Mouse (Mus musculus): ENCODE results near the gene Heatr6.

Heatr6 gene

DNA sequence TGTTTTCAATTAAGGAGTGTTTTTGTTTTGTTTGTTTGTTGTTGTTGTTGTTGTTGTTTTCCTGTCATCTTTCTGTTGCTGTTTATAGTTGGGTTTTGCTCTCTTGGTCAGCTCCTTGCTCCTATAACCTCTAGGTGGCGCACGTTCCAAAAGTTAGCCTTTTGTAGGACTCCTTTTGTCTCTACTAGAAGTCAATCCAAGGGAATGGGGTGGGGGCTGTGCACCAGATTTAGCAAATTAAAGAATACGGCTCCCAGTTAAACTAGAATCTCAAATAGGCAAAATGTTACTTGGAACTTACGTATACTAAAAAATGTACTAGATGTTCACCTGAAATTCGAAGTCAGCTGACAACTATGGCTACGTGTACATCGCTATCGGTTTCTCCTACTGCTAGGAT, 48.7 kb downstream of the Heatr6 start:
- in situ Hi-C loops (cut with MboI) = loop anchor here (10.0 kb wide), 1 partner anchor 133 kb away; no protein-coding TSS in a partner anchor

DNA sequence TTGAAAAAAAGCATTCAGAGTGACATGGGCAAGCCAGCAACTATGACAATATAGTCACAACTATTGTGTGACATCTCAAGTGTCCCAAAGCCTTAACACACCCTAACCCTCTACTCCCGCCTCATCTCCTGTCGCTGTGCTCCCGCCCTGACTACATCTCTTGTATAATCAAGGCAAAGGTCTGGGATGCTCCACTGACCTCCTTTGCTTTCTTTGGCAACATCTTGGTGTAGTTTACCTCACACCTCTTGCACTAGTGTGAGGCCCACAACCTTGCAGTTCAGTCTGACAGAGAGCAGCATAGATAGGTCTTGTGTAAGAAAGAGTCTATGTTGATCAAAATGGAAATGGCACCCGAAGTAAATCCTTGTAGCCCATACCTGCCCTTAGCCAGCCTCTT, 49.1 kb downstream of the Heatr6 start:
- in situ Hi-C loops (cut with MboI) = loop anchor here (10.0 kb wide), 1 partner anchor 132 kb away; no protein-coding TSS in a partner anchor

DNA sequence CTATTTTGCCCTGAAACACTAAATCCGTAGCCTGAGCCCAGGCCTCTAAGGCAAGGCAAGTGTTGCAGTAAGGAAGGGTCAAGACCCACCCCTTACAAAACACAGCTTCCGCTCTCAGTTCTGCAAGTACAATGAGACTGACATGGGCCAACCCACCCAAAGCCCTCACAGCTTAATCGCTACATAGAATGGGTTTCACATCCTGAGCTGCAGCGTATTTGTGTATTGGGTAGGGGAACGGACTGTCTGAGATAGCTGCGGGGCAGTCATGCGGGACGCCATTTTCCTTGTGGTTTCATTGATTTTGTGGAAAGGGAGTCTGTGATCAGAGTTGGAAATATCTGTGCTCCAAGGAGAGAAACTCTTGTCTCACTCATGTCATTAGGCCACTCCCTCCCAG, 56.9 kb downstream of the Heatr6 start:
- in situ Hi-C loops (cut with MboI) = no loop called here

GRCm38 (mm10) chr11:83815191-83815590, 61.7 kb downstream of the Heatr6 start:
- in situ Hi-C loops (cut with MboI) = no loop called here

- in situ Hi-C loops (cut with MboI) = no loop called here
These were observed 62.1 kb downstream of the Heatr6 start for GRCm38 (mm10) chr11:83815628-83816027.

DNA sequence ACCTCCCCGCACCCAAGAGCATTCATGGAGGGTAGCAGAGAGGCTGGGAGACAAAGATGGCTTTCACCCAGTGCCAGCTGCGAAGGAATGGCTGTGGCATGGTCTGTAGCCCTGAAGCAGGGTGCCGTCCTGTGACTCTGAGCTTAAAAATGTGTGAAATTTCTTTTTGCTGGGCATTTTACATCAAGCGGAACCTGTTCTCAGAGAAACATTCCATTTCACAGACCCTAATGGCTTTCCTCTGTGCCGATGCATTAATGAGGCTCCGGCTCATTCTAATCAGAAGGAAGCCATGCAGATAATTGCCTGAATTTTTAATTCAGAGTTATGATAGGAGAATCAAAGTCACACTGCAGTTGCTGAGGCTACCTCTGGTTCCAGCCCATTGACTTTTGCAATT, 63.6 kb downstream of the Heatr6 start:
- in situ Hi-C loops (cut with MboI) = no loop called here

GRCm38 (mm10) chr11:83817994-83818393, 64.5 kb downstream of the Heatr6 start:
- in situ Hi-C loops (cut with MboI) = no loop called here

DNA sequence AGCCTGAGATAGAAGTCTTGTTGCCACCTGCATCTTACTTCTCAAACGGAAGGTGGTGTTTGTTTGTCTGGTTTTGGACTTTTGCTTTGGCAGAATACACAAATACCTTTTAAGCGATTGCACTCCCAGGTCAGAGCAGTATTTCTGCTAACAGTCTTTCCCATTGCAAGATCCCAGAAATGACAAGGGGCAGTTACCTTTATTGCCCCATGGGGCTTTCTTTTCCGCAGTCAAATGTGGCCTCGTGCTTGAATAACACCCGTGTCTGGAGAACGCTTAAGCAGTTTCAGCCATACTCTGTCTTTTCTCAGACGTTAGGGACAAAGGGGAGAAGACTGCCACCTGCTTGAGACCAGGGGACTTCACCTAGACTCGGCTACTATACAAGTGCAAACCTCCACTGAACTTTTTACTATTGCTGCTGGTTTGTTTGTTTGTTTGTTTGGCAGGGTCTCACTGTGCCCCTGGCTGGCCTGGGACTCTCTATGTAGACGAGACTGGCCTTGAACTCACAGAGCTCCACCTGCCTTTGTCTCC, 65.2 kb downstream of the Heatr6 start:
- in situ Hi-C loops (cut with MboI) = no loop called here

- in situ Hi-C loops (cut with MboI) = no loop called here
These were observed 66.4 kb downstream of the Heatr6 start for GRCm38 (mm10) chr11:83819806-83820483.

DNA sequence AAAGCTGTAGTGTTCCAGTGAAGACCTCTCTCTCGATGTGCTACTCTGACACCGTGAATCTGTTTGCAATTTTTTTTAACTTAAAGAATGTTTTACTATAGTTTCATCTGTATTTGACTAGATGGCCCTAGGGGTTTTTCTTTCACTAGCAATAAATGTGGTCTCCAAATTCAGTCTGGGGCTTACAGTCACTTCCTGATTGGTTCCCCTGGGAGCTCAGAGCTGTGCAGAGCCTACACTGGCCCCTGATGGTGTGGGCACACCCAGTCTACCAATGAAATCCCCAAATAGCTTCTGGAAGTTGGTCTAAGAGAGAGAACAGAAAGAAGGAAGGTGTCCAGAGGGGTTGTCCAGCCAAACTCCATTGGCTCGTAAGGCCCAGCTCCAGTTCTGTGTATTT, 72.6 kb downstream of the Heatr6 start:
- in situ Hi-C loops (cut with MboI) = no loop called here

GRCm38 (mm10) chr11:83828553-83829142, 75.2 kb downstream of the Heatr6 start:
- in situ Hi-C loops (cut with MboI) = no loop called here

GRCm38 (mm10) chr11:83832389-83832788, 78.9 kb downstream of the Heatr6 start:
- in situ Hi-C loops (cut with MboI) = no loop called here

Data from mature B cell (primary cell).